Mouse (Mus musculus) CD4-positive naive resting alpha-beta T cell, adult 76 days (primary cell): ENCODE measurements around the gene Vmn2r111. TPM values are rescaled to one million over a fixed set of nuclear protein-coding genes. Genes with fewer than 3 reads are reported as not detected.

Experiments used
- total RNA-seq: library from RNA; stranded (reverse); gene quantifications from one replicate; pipeline ENCODE4 v1.2.4, GENCODE M21; 2023

Gene Vmn2r111
- total RNA-seq, result not detected

DNA sequence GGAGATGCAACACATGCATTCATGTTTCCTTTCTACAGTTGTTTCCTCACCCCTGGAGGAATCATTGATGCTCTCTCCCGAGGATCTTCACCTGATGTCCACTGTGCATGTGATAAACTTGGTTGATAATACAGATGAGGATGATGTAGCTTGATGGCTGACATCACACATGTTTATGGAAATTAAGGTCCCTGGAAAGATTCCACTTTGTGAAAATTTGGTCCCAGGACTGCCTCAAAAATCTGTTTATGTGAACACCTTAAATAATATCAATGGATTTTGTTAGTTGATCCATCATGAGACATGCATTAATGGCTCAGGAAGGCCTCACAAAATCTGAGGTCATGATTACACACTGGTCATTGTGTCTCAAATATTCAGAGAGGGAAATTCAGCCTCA, at the start of gene Vmn2r111:
Vmn2r111 (minus strand) TSS at position 101 of the 400 bp plus-strand sequence.

DNA sequence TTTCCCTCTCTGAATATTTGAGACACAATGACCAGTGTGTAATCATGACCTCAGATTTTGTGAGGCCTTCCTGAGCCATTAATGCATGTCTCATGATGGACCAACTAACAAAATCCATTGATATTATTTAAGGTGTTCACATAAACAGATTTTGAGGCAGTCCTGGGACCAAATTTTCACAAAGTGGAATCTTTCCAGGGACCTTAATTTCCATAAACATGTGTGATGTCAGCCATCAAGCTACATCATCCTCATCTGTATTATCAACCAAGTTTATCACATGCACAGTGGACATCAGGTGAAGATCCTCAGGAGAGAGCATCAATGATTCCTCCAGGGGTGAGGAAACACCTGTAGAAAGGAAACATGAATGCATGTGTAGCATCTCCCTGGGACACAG, 27.4 kb upstream of the Vmn2r111 start, which contains the start of gene Vmn2r112:
Vmn2r112 (plus strand) TSS at position 301 of the 400 bp plus-strand sequence.

Other genes starting within 250 kb of the Vmn2r111 start
- gene Zfp944, start 212.1 kb downstream of the Vmn2r111 start, total RNA-seq, result 9.0 TPM
- 15.2 TPM for gene Zfp758, start 212.0 kb downstream of the Vmn2r111 start, total RNA-seq
- gene Zfp946, start 149.3 kb downstream of the Vmn2r111 start, total RNA-seq, result 4.4 TPM
- not detected for gene Vmn2r112, start 27.5 kb upstream of the Vmn2r111 start, total RNA-seq